Mouse (Mus musculus): ENCODE data around the gene Galnt18.

Gene Galnt18

DNA sequence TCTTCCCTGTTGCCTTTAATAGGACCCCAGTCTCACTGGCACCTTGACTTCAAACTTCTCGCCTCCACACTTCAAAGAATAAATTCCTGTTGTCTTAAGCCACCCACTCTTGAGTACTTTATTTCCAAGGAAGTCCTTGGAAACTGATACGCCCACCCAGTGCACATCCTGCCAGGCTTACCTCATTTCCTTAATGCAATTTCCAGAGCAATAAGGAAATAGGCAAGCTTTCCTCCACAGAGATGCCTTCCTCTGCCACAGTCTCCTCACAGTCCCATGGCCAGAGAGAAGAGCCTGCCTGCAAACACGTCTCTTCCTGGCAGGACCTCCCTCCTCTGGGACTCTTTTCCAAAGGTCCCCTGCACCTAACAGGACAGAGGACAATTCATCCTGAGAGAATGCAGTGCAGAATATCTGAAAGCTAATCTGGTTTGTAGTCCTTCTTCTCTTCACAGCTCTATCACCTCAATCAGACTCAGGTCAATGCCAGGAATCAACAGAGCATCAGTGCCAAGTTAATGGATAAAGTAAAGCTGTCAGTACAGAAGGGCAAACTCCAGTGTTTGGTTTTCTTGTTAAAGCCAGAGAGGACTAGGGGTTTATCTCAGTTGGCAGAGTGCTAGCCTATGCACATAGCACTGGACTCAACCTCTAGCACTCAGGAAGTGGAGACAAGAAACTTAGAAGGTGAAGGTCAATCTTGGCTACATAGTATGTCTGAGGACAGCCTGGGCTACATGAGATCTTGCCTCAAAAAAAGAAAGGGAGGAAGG, 65.8 kb downstream of the Galnt18 start:
- no peak for DNase-seq (ENCODE audit: low read depth, low spot score)

DNA sequence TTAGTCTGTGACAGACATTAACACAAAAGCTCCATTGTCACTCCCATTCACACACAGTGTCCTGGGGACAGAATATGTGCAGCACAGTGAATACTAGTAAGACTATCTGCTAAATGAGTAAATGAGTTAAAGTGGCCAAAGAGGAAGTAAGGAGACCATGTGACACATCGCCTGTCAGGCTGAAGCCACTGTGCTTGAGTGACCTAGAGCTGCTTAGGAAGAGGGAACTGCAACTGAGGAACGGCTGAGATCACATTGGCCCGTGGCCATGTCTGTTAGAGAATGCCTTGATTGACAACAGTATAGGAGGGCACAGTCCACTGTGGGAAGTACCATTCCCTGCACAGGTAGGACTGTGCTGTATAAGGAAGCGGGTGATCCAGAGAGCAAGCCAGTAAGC, 67.0 kb downstream of the Galnt18 start:
- DNase-seq (ENCODE audit: low read depth, low spot score): no peak

DNA sequence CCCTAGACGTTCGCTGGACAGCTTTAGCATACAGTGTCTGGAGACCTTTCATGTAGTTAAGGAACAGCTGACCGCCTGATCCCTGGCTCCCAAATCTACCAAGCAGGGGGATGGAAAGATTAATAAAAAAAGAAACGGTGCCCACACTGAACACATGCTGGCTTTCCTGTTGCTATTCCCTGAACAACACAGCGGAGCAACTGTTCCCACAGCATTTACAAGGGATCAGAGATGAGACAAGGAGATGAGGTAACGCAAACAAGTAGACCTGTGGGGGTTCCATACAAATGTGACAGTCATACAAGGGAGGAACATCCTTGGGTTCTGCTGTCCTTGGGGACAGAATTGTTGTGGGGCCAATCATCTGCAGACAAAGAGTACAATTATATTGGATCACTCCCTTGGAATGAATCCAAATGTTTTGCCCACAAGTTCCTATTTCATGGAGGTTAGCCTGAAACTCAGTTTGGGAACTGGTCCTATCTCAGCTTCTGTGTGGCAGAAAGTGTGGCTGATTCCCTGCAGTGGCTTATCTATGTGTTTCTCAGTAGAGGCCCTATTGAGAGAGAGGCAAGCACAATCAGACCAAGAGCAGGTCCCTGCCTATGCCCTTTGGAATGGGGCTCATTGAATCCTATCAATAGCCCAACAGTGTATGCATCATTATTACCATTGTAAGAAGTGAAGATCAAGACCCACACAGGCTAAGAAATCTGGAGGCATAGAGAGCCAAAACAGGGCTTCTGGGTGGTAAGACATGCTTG, 68.5 kb downstream of the Galnt18 start:
- no peak for DNase-seq (ENCODE audit: low read depth, low spot score)

DNA sequence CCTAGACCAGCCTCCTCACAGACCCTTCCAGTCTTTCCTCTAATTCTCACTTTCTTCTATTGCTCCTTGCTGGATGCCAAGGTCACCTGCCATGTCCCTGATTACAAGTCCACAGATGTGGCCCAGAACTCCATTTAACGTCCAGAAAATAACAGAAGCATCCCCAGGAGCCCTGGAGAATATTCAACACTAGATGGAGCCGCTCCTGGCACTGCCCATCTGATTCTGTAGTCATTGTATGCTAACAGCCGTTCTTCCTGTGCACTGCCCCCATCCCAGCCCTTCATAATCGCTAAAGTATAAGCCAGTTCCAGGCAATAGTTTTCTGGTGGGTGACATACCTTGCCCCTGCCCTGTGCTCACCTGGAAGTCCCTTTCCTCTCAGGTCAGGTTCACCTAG, 69.5 kb downstream of the Galnt18 start:
- no peak for DNase-seq (ENCODE audit: low read depth, low spot score)

DNA sequence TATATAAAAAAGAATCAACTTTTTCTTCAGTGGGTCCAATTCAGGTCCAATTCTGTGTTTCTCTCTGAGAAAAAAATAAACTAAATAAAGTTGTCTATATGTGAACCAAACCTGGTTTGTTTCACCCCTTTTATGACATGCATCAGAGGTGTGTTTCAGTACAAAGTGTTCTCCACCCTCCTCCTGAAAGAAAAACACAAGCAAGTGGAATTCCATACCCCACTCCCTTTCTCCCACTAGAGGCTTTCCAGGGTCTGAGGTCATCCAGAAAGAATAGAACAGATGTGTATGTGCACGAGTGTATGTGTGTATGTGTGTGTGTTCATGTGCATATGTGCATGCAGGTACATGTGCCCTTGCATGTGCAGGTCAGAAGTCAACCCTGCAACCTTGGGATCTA, 71.2 kb downstream of the Galnt18 start:
- no peak for DNase-seq (ENCODE audit: low read depth, low spot score)

DNA sequence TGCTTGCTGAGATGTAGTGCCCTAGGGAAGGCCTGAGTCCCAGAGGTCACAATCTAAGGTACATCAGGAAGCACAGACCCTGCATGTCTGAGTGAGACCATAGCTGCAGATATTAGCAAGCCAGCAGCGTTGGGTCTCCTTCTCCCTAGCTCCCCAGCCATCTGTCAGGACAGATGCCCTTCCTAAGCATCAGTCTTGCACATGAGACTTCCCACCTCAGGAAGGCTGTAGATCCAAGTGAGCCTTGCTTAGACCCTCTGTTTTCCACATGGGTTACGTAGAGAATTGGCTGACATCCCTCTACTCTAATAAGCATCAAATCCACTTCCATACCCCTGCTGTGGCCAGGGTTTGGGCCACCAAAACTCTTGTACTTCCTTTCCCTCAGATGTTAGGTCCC, 76.8 kb downstream of the Galnt18 start:
- DNase-seq (ENCODE audit: low read depth, low spot score): no peak

DNA sequence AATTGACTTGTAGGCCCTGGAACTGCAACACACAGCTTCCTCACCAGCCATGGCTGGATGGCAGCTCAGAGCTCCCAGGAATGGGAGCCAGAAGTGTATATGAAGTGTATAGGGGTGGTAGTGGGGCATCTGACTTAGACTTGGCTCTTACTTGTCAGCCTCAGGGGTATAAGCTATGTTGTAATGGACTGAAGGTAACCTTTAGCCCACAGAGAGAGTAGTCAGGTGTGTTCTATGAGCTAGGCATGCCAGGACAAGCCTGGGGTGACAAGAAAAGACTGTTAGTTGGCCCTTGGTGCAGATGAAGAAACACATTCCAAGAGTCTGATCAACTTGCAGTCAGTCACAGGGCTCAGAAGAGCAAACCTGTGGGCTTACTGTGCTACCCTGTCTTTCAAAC, 78.0 kb downstream of the Galnt18 start:
- no peak for DNase-seq (ENCODE audit: low read depth, low spot score)

DNA sequence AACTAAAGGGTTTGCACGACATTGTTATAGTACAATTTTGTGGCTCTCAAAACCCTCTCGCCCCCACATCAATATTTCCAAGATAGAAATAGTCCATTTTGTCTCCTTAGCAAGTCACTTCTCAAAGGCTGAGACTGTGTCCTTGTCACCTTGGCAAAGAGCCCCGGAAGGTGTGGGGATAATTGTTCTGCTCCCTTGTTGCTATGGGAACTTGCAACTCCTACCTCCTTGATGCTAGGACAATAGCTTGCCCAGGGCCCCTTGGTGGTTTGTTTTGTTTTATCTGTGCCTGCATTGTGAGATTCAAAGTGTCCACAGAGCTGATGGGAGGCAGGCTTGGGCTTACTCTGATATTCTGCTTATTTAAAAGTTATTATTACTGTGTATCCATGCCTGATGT, 80.3 kb downstream of the Galnt18 start:
- no peak for DNase-seq (ENCODE audit: low read depth, low spot score)

DNA sequence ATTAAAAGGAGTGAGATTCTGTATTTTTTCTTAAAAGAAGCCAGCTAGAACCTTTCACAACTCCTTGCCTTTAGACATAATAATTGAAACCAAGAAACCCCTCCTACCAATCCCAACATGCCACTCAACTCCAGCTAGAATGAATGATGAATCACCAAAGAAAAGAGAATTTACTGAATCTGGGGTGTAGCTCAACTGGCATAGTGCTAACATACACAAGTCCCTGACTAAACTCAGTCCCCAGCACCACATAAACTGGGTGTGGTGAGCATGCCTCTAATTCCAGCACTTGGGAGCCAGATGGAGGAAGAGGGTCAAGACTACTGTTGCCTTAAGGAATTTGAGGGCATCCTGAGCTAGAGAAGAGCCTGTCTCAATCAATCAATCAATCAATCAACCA, 83.6 kb downstream of the Galnt18 start:
- DNase-seq (ENCODE audit: low read depth, low spot score): no peak

DNA sequence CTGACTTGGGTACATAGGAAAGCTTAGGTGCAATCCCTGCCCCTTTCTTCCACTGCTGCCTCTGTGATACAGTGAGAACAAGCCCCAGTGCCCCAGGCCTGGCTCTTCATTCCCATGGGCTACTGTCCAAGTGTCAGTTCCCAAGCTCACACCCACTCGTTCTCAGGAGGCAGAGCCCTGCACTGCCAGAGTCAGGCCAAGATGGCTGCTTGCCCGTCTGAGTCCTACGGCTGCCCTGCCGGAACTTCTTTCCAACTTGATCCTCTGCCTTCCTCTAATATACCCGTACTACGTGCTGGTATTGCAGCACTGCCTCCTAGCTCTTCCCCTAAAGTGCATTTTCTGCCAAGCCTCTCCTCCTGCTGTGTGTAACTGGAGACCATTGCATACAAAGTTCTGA, 85.5 kb downstream of the Galnt18 start:
- no peak for DNase-seq (ENCODE audit: low read depth, low spot score)

DNA sequence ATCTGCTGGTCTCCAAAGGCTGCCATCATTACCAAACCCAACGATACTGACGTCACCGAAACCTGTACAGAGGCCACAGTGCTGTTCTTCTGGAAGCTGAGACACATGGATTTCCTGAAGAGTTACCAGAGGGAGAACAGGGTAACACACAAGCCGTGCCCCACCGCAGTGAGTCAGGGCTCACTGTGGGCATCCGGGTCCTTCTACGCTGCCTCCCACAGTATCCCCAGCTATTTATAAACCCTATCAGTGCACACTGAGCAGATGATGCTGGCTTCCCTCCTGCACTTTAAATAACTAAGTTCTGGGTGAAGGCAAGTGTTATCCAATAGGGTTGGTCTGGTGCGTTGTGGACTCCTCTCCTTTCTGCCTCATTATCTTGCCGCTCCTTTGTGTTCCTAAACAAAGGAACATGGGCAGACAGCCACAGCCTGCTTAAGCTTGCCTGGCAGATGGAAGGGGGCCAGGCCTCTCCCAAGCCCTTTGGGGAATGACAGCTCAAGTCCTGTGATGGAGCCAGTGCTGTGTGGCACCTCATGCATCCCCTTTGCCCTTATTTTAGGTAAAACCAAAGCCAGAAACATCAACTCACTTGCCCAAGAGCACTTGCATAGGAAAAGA, 87.0 kb downstream of the Galnt18 start:
- DNase-seq (ENCODE audit: low read depth, low spot score): peak; percentile 13

DNA sequence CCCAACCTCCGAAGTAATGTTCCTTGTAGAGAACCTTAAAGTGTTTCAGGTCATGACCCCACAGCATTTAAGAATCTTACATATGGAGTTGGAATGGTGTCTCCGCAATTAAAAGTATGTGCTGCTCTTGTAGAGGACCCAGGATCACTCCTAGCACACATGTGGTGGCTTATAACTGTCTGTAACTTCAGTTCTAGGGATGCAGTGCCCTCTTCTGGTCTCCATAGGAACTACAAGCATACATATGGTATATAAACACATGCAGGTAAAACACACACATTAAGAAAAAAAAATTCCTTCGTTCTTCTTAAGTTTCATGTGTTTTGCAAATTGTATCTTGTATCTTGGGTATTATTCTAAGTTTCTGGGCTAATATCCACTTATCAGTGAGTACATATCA, 99.7 kb downstream of the Galnt18 start:
- no peak for DNase-seq (ENCODE audit: low read depth, low spot score)

DNA sequence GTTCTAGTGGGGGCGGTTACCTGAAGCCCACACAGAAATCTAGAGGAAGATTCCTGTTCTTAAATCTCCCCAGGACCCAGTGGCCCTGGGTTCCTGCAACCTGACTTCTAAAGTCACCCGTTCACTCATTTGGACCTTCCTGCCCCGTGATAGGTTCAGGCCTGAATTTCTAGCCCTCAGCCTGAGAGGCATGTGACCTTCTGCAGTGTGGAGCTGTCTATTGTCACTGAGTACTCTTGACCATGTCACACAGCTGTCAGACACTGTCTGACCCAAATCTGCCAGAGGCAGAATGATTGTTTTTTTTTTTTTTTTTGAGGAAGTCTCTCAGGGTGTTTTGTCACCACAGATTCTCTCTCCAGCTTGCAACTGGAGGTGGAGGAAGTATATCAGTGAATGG, 103.3 kb downstream of the Galnt18 start:
- no peak for DNase-seq (ENCODE audit: low read depth, low spot score)

DNA sequence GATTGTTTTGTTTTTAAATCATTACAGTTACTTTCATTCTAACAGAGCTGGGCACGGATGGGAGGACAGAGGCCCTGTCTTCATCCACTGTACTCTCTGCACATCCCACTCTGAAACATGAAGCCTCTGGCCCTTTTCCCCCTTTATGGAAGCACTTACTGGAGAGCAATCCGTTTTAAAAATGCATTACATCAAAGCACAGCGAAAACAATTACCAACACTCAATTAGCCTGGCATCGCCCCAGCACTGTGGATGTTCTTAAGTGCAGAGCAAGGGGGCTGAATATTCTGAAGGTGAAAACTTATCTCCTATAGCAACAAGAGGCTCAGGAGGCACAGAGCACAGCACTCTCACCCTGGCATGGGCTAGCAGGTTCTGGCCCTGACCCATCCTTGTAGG, 107.3 kb downstream of the Galnt18 start:
- no peak for DNase-seq (ENCODE audit: low read depth, low spot score)

DNA sequence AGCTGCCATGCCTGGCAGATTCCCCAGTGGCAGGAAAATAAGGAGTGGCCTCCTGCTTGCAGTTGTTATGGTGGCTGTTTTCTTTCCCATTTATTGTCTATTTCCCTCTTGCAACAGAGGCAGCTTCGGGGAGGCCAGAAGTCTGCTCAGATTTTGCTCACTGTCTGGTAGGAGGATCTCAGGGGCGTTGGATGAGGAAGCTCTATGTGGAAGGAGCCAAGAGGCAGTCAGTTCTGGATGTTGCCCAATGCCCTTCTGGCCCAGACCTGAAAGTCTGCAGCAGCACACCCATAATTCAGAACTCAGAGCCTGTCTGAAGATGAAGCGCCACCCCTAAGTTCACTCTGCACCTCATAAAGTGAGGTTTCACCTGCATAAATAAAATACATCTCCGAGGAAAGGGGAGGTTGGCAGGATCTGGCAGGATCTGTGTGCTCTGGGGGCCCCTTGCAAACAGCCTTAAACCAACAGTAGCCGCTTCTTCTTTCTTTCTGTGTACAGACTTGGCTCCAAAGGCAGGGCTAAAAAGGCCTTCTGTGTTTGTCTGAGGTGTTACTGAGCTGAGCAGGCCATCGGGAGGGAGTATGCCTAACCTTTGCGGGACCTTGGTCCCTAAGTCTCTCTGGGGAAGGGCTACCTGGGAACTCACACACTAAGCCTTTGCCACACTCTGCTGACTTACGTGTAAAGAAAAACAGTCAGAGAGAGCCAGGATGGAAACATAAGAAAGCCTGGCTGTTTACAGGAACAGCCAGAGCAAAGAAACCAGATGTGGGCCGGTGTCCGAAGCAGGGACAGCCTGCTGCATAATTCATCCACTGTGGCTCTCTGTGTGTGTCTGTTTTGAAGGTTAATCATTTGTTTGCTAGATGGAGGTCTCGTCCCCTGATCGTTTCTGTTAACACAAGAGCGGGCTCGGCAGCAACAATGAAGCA, 116.4 kb downstream of the Galnt18 start:
- DNase-seq (ENCODE audit: low read depth, low spot score): no peak

DNA sequence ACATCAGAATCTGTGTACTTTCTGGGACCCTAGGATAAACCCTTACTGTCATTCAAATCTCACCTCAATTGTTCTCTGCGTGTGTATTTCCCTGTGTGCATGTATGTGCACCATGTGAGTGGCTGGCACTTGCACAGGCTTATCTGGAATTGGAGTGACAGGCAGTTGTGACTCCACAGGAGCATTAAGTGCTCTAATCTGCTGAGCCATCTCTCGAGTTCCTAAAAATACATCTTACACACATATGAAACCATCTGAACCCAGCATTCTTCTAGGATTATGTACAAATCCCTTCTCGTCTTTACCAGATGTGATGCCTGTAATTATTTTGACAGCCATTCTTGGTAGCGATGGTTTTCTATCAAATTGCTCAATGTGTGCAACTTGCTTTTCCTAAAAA, 121.2 kb downstream of the Galnt18 start:
- no peak for DNase-seq (ENCODE audit: low read depth, low spot score)

DNA sequence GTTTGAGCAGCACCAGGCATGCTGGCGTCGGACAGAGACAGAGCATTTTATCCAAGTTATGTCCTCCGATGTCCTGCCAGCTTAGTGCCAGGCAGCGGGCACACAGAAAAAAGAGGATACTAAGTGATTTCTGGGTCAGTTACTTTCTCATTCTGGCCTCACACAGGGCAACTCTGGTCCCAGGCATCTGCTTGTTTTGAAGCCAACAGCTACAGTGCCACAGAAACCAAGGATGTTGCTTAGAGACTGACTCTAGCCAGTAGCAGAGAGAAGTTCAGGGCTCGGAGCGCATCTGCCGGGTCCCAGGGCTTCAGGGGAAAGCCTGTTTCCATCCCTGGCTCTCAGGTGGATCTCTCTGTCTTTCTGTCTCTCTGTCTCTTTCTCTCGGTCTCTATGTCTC, 124.8 kb downstream of the Galnt18 start:
- DNase-seq (ENCODE audit: low read depth, low spot score): no peak

DNA sequence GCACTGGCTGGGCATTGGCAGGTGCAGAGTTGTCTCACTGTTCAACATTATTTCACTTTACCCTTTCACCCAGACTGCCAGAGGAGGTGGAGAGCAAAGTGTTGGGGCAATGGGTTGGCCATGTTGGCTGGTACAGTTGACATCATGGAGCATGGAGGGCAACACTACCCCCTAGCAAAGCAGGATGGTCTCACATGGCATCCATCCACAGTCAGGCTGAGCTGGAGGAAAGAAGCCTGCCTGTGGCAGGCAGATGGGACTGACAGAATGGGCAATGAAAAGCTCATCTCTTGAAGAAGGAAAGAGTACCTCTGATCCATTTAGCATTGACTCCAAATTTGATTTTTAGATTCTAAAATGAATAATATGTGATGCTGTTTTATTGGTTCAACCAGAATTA, 125.3 kb downstream of the Galnt18 start:
- no peak for DNase-seq (ENCODE audit: low read depth, low spot score)

DNA sequence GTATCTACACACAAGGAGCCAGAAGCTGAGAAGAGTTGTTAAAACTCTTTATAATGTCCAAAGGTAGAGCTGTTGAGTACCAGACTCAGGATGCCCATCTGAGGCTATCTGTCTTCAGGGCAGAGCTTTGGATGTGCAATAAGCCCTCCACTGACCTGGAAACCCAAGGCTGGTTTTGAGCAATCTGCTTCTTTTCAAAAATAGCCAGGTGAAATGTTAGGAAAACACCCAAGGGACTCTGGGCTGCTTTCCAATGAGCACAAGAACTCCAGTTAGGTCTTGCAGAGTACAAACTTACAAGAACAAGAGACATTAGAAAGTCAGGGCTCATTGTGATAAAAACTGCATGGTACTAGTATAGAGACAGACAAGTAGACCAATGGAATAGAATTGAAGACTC, 135.4 kb downstream of the Galnt18 start:
- no peak for DNase-seq (ENCODE audit: low read depth, low spot score)

DNA sequence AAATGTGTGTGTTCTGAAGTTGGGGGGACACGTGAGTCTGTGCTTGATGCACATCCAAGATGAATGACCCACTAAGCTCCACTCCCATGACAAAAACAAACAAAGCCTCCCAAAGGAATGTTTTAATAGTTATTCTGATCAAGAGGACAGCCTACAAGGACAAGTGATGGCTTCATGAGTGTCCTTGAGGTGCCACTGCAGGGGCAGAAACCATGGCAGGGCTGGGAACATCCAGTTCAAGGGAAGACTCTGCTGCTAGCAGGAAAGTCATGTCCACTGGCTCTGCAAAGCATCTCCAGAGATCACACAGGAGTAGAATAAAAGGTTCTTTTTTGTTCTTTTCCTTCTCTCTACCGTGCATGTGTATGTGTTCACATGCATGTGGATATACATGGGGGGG, 140.9 kb downstream of the Galnt18 start:
- no peak for DNase-seq (ENCODE audit: low read depth, low spot score)

DNA sequence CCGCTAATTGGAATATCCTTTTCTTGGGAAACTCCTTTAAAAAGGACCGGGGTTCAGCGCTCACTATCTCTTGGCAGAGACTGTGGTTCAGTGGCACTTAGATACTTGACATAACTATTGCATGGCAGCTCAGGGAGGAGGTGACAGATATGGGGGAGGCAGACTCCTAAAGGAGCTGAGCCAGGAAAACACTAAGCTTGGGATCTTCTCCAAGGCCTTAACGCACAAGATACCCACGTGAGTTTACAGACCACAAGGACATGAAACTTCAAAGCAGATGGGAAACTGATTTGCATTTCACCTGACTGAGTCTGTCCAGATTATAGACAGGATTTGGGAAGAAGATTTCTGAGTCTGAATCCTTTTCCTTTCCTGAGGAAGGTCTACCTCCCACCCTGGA, 141.3 kb downstream of the Galnt18 start:
- DNase-seq (ENCODE audit: low read depth, low spot score): no peak

Measured in retina, adult 2 months (tissue).